Mouse (Mus musculus) C2C12 (cell line): ENCODE measurements around the gene Iqsec1. TPM values are rescaled to one million over a fixed set of nuclear protein-coding genes. Genes with fewer than 3 reads are reported as not detected.

Experiments
- H3K27me3 ChIP-seq: one replicate; pipeline ENCODE4 v1.6.1; 2011; ENCODE audit not compliant: control insufficient read depth, insufficient read depth, insufficient read length
- H3K36me3 ChIP-seq: one replicate; pipeline ENCODE4 v1.6.1; 2011; ENCODE audit not compliant: control insufficient read depth, insufficient read depth
- H3K4me3 ChIP-seq: one replicate; pipeline ENCODE4 v1.5.1; 2011; ENCODE audit warnings: mild to moderate bottlenecking, control low read depth; ENCODE audit not compliant: poor library complexity, insufficient read depth, severe bottlenecking
- H3K79me2 ChIP-seq: one replicate; pipeline ENCODE4 v1.6.1; 2011; ENCODE audit not compliant: control insufficient read depth, insufficient read depth
- H3K79me3 ChIP-seq: one replicate; pipeline ENCODE4 v1.6.1; 2011; ENCODE audit warnings: low read depth, control low read depth
- H3ac ChIP-seq: one replicate; pipeline ENCODE3; 2011; ENCODE audit warnings: low read depth; ENCODE audit not compliant: control insufficient read depth, insufficient read length
- CEBPB ChIP-seq: IDR thresholded peaks from one replicate; pipeline ENCODE4 v1.6.1; 2011; ENCODE audit warnings: low read depth, mild to moderate bottlenecking, control low read depth, moderate library complexity
- CTCF ChIP-seq: IDR thresholded peaks from one replicate; pipeline ENCODE4 v1.5.1; 2011; ENCODE audit not compliant: control insufficient read depth, insufficient read depth, insufficient read length
- FOSL1 ChIP-seq: IDR thresholded peaks from one replicate; pipeline ENCODE4 v1.8.0; 2011; ENCODE audit warnings: mild to moderate bottlenecking, low read length; ENCODE audit not compliant: poor library complexity, insufficient read depth, severe bottlenecking
- MAX ChIP-seq: IDR thresholded peaks from one replicate; pipeline ENCODE4 v1.6.1; 2011; ENCODE audit warnings: mild to moderate bottlenecking, control low read depth
- MYOD1 ChIP-seq: IDR thresholded peaks from one replicate; pipeline ENCODE4 v1.6.1; 2011; ENCODE audit warnings: low read depth; ENCODE audit not compliant: control insufficient read depth, insufficient read length
- MYOG ChIP-seq: IDR thresholded peaks from one replicate; pipeline ENCODE4 v1.6.1; 2011; ENCODE audit not compliant: control insufficient read depth, insufficient read length; ENCODE audit errors: extremely low read depth
- USF1 ChIP-seq: IDR thresholded peaks from one replicate; pipeline ENCODE4 v1.6.1; 2011; ENCODE audit warnings: low read depth, mild to moderate bottlenecking, control low read depth, moderate library complexity
- polyA plus RNA-seq: library from polyadenylated mRNA; unstranded; fragments of >200 nt; fragmentation: generic; extraction: Trizol; gene quantifications from one replicate; pipeline ENCODE4 v1.2.1, GENCODE M21; 2012; ENCODE audit warnings: missing spikeins

Iqsec1 gene
- polyA plus RNA-seq, 1 experiment: 20.6 TPM

- Histone ChIP-seq H3K4me3 (no peak overlapping the region), H3K36me3 (no peaks in the 10 kb centered on the region), H3K79me3 (no peaks in the 10 kb centered on the region), H3ac (no peak overlapping the region), H3K27me3 (no peaks in the 10 kb centered on the region), H3K79me2 (no peaks in the 10 kb centered on the region)
- TF ChIP-seq MYOD1: no peak
- TF ChIP-seq CEBPB: no peak
- TF ChIP-seq FOSL1: no peak
- TF ChIP-seq MAX: no peak
- no peak for TF ChIP-seq MYOG
Observed at GRCm38 (mm10) chr6:90790901-90791300, 197.6 kb downstream of the Iqsec1 start.

- Histone ChIP-seq H3K4me3 (no peak overlapping the region), H3K36me3 (no peaks in the 10 kb centered on the region), H3K79me2 (no peaks in the 10 kb centered on the region), H3K79me3 (no peaks in the 10 kb centered on the region), H3ac (no peak overlapping the region), H3K27me3 (no peaks in the 10 kb centered on the region)
- TF ChIP-seq MYOD1 (no peak), CTCF (no peak), FOSL1 (no peak)
Observed at GRCm38 (mm10) chr6:90789520-90789919, 199.0 kb downstream of the Iqsec1 start.

GRCm38 (mm10) chr6:90787587-90787986 is 200.9 kb downstream of the Iqsec1 start:
- Histone ChIP-seq H3K36me3 (no peaks in the 10 kb centered on the region), H3K27me3 (no peaks in the 10 kb centered on the region), H3K79me3 (no peaks in the 10 kb centered on the region), H3K79me2 (no peaks in the 10 kb centered on the region), H3ac (no peak overlapping the region), H3K4me3 (no peak overlapping the region)
- no peak for TF ChIP-seq FOSL1
- no peak for TF ChIP-seq MAX
- TF ChIP-seq MYOG: no peak
- TF ChIP-seq MYOD1: no peak
- TF ChIP-seq CEBPB: no peak
- TF ChIP-seq CTCF: no peak
- TF ChIP-seq USF1: no peak

GRCm38 (mm10) chr6:90787036-90787435 is 201.4 kb downstream of the Iqsec1 start:
- Histone ChIP-seq H3K36me3 (no peaks in the 10 kb centered on the region), H3K79me2 (no peaks in the 10 kb centered on the region), H3K4me3 (no peak overlapping the region), H3K79me3 (no peaks in the 10 kb centered on the region), H3K27me3 (no peaks in the 10 kb centered on the region), H3ac (no peak overlapping the region)
- TF ChIP-seq MAX: no peak
- TF ChIP-seq FOSL1: no peak
- no peak for TF ChIP-seq MYOG
- TF ChIP-seq CEBPB: no peak
- no peak for TF ChIP-seq CTCF
- TF ChIP-seq MYOD1: no peak
- TF ChIP-seq USF1: no peak

GRCm38 (mm10) chr6:90786589-90786988 is 201.9 kb downstream of the Iqsec1 start:
- H3K79me2 ChIP-seq: no peaks in the 10 kb centered on the region
- TF ChIP-seq CEBPB (no peak), CTCF (no peak), MYOD1 (no peak), FOSL1 (no peak), MYOG (no peak), USF1 (no peak), MAX (no peak)
- H3K79me3 ChIP-seq: no peaks in the 10 kb centered on the region
- H3K27me3 ChIP-seq: no peaks in the 10 kb centered on the region
- no peak overlapping the region for H3ac ChIP-seq
- H3K36me3 ChIP-seq: no peaks in the 10 kb centered on the region
- H3K4me3 ChIP-seq: no peak overlapping the region

- no peaks in the 10 kb centered on the region for H3K79me2 ChIP-seq
- TF ChIP-seq USF1: no peak
- no peak for TF ChIP-seq MAX
- no peak for TF ChIP-seq FOSL1
- TF ChIP-seq CEBPB: no peak
- no peak for TF ChIP-seq MYOD1
- TF ChIP-seq CTCF: no peak
- no peak for TF ChIP-seq MYOG
- no peak overlapping the region for H3K4me3 ChIP-seq
- H3K27me3 ChIP-seq: no peaks in the 10 kb centered on the region
- no peaks in the 10 kb centered on the region for H3K36me3 ChIP-seq
- no peak overlapping the region for H3ac ChIP-seq
- no peaks in the 10 kb centered on the region for H3K79me3 ChIP-seq
Observed at GRCm38 (mm10) chr6:90783945-90784344, 204.5 kb downstream of the Iqsec1 start.
